Mouse (Mus musculus): ENCODE data around the gene Stx6.

DNA sequence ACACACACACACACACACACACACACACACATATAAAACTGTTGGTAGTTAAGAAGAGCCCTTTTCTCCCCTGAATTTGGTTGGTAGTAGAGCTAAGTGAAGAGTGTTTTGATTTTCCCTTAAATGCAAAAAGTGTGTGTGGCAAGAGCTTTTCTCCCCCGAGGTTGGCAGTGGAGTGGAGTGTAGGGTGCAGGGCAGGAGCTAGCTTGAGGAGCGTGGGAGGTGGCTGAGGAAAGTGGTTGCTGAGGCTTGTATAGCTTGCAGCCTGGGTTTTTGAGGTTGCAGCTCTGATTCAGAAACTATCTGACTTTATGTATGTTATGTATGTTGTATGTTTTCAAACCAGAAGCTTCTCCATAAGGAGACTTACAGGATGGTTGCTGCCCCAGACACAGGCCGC is 8.9 kb downstream of the Stx6 start:
- TF ChIP-seq MAX (IDR thresholded peaks at IDR 0.05; ENCODE audit: low read depth) (no peak), POLR2A (IDR thresholded peaks at IDR 0.05; ENCODE audit: insufficient read length, low read depth) (no peak), USF1 (IDR thresholded peaks at IDR 0.05; ENCODE audit: low read depth) (no peak)
